26 mouse cellular contexts compared by ENCODE assay signal in the genomic region with DNA sequence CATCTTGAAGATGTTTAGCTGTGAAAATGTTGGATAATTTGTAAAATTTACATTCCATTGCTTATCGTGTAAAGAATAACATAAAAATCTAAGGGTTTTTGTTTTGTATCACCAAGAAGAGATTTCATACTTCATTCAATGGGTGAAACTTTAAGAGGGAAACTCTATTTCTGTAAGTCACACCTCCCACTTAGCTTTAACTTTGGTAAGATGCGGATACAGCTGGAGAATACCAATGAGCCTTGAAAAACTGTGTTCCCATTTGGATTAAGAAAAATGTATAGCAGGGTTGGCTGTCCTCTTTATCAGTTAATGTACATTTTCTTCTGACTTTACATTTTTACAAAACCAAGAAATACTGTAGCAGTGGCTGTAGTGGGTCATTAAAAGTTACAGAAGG.
"Had no signal": no experiment of that assay in that cellular context is flagged by ENCODE, and none has a peak within 500 bp of the region (broad histone marks: within the 10 kb centered on the region; RNA-seq: fewer than 3 reads in every experiment).

No protein-coding gene starts in this region.

- H3K4me3 ChIP-seq: gastrocnemius, adult 2 months; heart, embryonic 10.5 days; heart, embryonic 12.5 days; hindbrain, embryonic 10.5 days; hindbrain, embryonic 12.5 days; intestine, embryonic 15.5 days; layer of hippocampus, adult 2 months; limb, embryonic 10.5 days; limb, embryonic 12.5 days; liver, embryonic 13.5 days had no signal

- DNase-seq: gastrocnemius, adult 2 months; gastrocnemius, postnatal 10 days; gastrocnemius, postnatal 25 days; heart, adult 18-20 months; heart, postnatal 10 days; heart, postnatal 4 days; kidney, adult 18-20 months; kidney, adult 8-10 months; kidney, postnatal 10 days; kidney, postnatal 25 days; kidney, postnatal 4 days; liver; liver, embryonic 13.5 days had no signal

- H3K27me3 ChIP-seq: heart, embryonic 12.5 days; hindbrain, embryonic 12.5 days; intestine, embryonic 15.5 days; limb, embryonic 12.5 days; liver, embryonic 13.5 days had no signal

- ATAC-seq: hindbrain, embryonic 16.5 days; inflammation-experienced regulatory T-cells, adult 6 months; intestine, embryonic 15.5 days; intestine, postnatal 0 days had no signal

- H3K4me2 ChIP-seq: heart, embryonic 12.5 days; hindbrain, embryonic 12.5 days; hindbrain, embryonic 14.5 days; intestine, embryonic 15.5 days; limb, embryonic 12.5 days; liver, embryonic 11.5 days; liver, embryonic 13.5 days had no signal

- H3K9ac ChIP-seq: heart, embryonic 12.5 days; hindbrain, embryonic 12.5 days; hindbrain, embryonic 14.5 days; intestine, embryonic 15.5 days; limb, embryonic 12.5 days; liver, embryonic 13.5 days had no signal

- H3K27ac ChIP-seq: gastrocnemius, adult 2 months; heart, embryonic 10.5 days; hindbrain, embryonic 10.5 days; hindbrain, embryonic 12.5 days; hindbrain, embryonic 14.5 days; intestine, embryonic 15.5 days; layer of hippocampus, adult 2 months; limb, embryonic 10.5 days; limb, embryonic 12.5 days; liver, embryonic 13.5 days had no signal

- H3K4me1 ChIP-seq: heart, embryonic 10.5 days; heart, embryonic 12.5 days; hindbrain, embryonic 10.5 days; hindbrain, embryonic 12.5 days; intestine, embryonic 15.5 days; limb, embryonic 10.5 days; limb, embryonic 12.5 days; liver, embryonic 13.5 days had no signal

- H3K9me3 ChIP-seq: heart, embryonic 10.5 days; heart, embryonic 12.5 days; hindbrain, embryonic 10.5 days; hindbrain, embryonic 12.5 days; intestine, embryonic 15.5 days; limb, embryonic 10.5 days; limb, embryonic 12.5 days; liver, embryonic 13.5 days had no signal

- H3K36me3 ChIP-seq: heart, embryonic 10.5 days; heart, embryonic 12.5 days; hindbrain, embryonic 10.5 days; hindbrain, embryonic 12.5 days; intestine, embryonic 15.5 days; limb, embryonic 10.5 days; limb, embryonic 12.5 days; liver, embryonic 13.5 days had no signal
